ENCODE assay signal across 9 mouse cellular contexts in genomic region chr5:137026092-137026491, GRCm38 (mm10). TPM values are rescaled to one million over a fixed set of nuclear protein-coding genes. Genes with fewer than 3 reads are reported as not detected.
DNase-seq lines count a peak whose midpoint lies in the region; ATAC-seq lines count a peak whose summit lies in the region.
"Had no signal": no experiment of that assay in that cellular context is flagged by ENCODE, and none has a peak within 500 bp of the region (broad histone marks: within the 10 kb centered on the region; RNA-seq: fewer than 3 reads in every experiment).

Vgf (plus strand) TSS chr5:137026392.

- H3K4me1 ChIP-seq in kidney, embryonic 15.5 days: peaks cover 37% of the 10 kb centered on the region
- peaks cover 35% of the 10 kb centered on the region for H3K4me1 ChIP-seq in hindbrain, embryonic 10.5 days (replicated peaks)

- 32% methylated on average over 4 of the region's 4 CpGs for WGBS in kidney, embryonic 15.5 days
- WGBS in hindbrain, embryonic 10.5 days: 34% methylated on average over 4 of the region's 4 CpGs

- ATAC-seq in kidney, embryonic 15.5 days (replicated peaks; ENCODE audit: low FRiP score): no peak
- no peak for ATAC-seq in erythroblast, adult 5-6 weeks (replicated peaks; ENCODE audit: low FRiP score, poor library complexity, severe bottlenecking)
- no peak for ATAC-seq in granulocyte monocyte progenitor cell, adult 5-6 weeks (replicated peaks; ENCODE audit: poor library complexity, severe bottlenecking)

- no peak within 1 kb of the TSS for H3K4me3 ChIP-seq in kidney, embryonic 15.5 days (replicated peaks)
- H3K4me3 ChIP-seq in hindbrain, embryonic 10.5 days: peak within 1 kb of the TSS; percentile 32
- H3K4me3 ChIP-seq: gastrocnemius, adult 2 months had no signal

- no peak for DNase-seq in kidney, adult 18-20 months
- peak; percentile 33 for DNase-seq in brain, adult 2 months (ENCODE audit: low read depth, low spot score)
- DNase-seq in hindbrain, embryonic 10.5 days (ENCODE audit: low spot score): no peak
- DNase-seq in left cerebral cortex, postnatal 4 days: no peak
- no peak for DNase-seq in B cell, adult 2 months
- DNase-seq: gastrocnemius, adult 2 months had no signal

- peaks cover 72% of the 10 kb centered on the region for H3K27me3 ChIP-seq in kidney, embryonic 15.5 days
- H3K27me3 ChIP-seq in hindbrain, embryonic 10.5 days (ENCODE audit: insufficient read depth, poor library complexity, severe bottlenecking): peaks cover 74% of the 10 kb centered on the region

- intact Hi-C loops in left cerebral cortex, postnatal 4 days (cut with DNase I): loop anchor here (2.0 kb wide), 1 partner anchor 81 kb away; no protein-coding TSS in a partner anchor

- H3K9ac ChIP-seq in kidney, embryonic 15.5 days: no peak within 1 kb of the TSS

- H3K36me3 ChIP-seq in kidney, embryonic 15.5 days: no peaks in the 10 kb centered on the region
- no peaks in the 10 kb centered on the region for H3K36me3 ChIP-seq in hindbrain, embryonic 10.5 days

- no peaks in the 10 kb centered on the region for H3K9me3 ChIP-seq in kidney, embryonic 15.5 days (replicated peaks)
- no peaks in the 10 kb centered on the region for H3K9me3 ChIP-seq in hindbrain, embryonic 10.5 days

- no peak within 1 kb of the TSS for H3K27ac ChIP-seq in kidney, embryonic 15.5 days
- no peak within 1 kb of the TSS for H3K27ac ChIP-seq in hindbrain, embryonic 10.5 days
- H3K27ac ChIP-seq: gastrocnemius, adult 2 months had no signal

- H3K4me2 ChIP-seq in kidney, embryonic 15.5 days: peak within 1 kb of the TSS; percentile 43

RNA-seq across cellular contexts. Expression of gene Vgf, which starts in this region (rescaled TPM):
- polyA plus RNA-seq in kidney, embryonic 15.5 days (2015; fragmentation: Nextera tagmentation; extraction: Ambion mirVana): 0.10 and 0.55 TPM in 2 replicates
- 0.82 and 0.94 TPM in 2 replicates for polyA plus RNA-seq in hindbrain, embryonic 10.5 days (2016; fragmentation: Nextera tagmentation; extraction: Ambion mirVana)
- total RNA-seq in left cerebral cortex, postnatal 4 days (2021): 10 to 100 TPM; 48.5 to 78.9 TPM
- total RNA-seq in erythroblast, adult 5-6 weeks (2015; ENCODE audit: low replicate concordance): not detected in 2 replicates
- not detected in 2 replicates for total RNA-seq in erythroblast, adult 5-6 weeks (2017; ENCODE audit: low replicate concordance)
- not detected in 2 replicates for total RNA-seq in granulocyte monocyte progenitor cell, adult 5-6 weeks (2014; fragmentation: Nextera tagmentation)
- not detected in 2 replicates for total RNA-seq in granulocyte monocyte progenitor cell, adult 5-6 weeks (2017)
- total RNA-seq: gastrocnemius, adult 2 months had no signal

Comparison
In these comparisons a context has a peak if more than half of its experiments do, and no peak if none do; other contexts are left out.
1. RNA of gene Vgf (total RNA-seq): 48.5 to 78.9 TPM in left cerebral cortex, postnatal 4 days; not detected in erythroblast, adult 5-6 weeks and not detected in granulocyte monocyte progenitor cell, adult 5-6 weeks; every median in the first group is over 10 times any median in the second.